Mouse (Mus musculus): ENCODE results near the gene Islr. TPM values are rescaled to one million over a fixed set of nuclear protein-coding genes. Genes with fewer than 3 reads are reported as not detected.

The Islr gene
- polyA plus RNA-seq, 1 experiment from 2014 or later, result 4.6 TPM

Small RNA genes within 50 kb of the gene (microRNA-seq; reads per million reads assigned to microRNA genes)
- gene Mir6385, result not detected

Other genes starting within 250 kb of the Islr start
- gene Cyp11a1, start 197.9 kb downstream of the Islr start, polyA plus RNA-seq (2016; fragmentation: Nextera tagmentation; extraction: Ambion mirVana), result not detected in 2 replicates
- gene Stra6, start 140.5 kb downstream of the Islr start, polyA plus RNA-seq (2016; fragmentation: Nextera tagmentation; extraction: Ambion mirVana), result 33.0 and 37.1 TPM in 2 replicates
- 0.36 and 0.90 TPM in 2 replicates for gene Ccdc33, start 85.5 kb downstream of the Islr start, polyA plus RNA-seq (2016; fragmentation: Nextera tagmentation; extraction: Ambion mirVana)
- 2.2 and 3.6 TPM in 2 replicates for gene Islr2, start within 50 bp of the Islr start, polyA plus RNA-seq (2016; fragmentation: Nextera tagmentation; extraction: Ambion mirVana)
- 13.7 and 14.4 TPM in 2 replicates for gene Pml, start 45.5 kb upstream of the Islr start, polyA plus RNA-seq (2016; fragmentation: Nextera tagmentation; extraction: Ambion mirVana)
- 24.8 and 28.8 TPM in 2 replicates for gene Stoml1, start 48.9 kb upstream of the Islr start, polyA plus RNA-seq (2016; fragmentation: Nextera tagmentation; extraction: Ambion mirVana)
- 7.1 and 7.2 TPM in 2 replicates for gene Loxl1, start 108.9 kb upstream of the Islr start, polyA plus RNA-seq (2016; fragmentation: Nextera tagmentation; extraction: Ambion mirVana)
- gene Tbc1d21, start 166.1 kb upstream of the Islr start, polyA plus RNA-seq (2016; fragmentation: Nextera tagmentation; extraction: Ambion mirVana), result not detected in 2 replicates

Measured in forebrain, embryonic 10.5 days (tissue).